Mouse (Mus musculus) heart, postnatal 0 days (tissue): ENCODE data around the gene Gm49373.

Source experiments
- CTCF ChIP-seq: IDR thresholded peaks from 2 replicates; pipeline ENCODE4 v1.5.1; 2016; ENCODE audit warnings: antibody characterized with exemption, control low read depth, low read depth
- EP300 ChIP-seq: IDR thresholded peaks from 2 replicates; pipeline ENCODE4 v1.6.1; 2016; ENCODE audit warnings: antibody characterized with exemption, low read depth

DNA sequence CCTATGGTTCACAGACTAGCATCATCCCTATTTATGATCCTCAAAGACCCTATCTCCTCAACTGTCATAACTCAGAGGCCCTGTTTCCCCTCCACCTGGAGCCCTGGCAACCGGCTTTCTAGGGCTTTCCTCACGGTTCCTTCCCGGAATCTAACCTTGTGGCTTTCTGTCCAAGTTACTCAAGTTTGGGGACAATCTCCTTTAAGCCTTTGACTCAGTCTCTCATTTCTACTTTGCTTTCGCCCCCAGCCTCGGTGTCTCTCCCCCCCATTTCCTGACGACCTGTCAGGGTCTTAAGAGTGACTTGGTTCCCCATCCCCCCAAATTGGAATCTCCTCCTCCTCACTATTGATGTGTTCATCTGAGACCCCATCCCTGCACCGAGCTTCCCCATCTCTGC lies 40.4 kb downstream of the Gm49373 start:
- TF ChIP-seq CTCF (no peak), EP300 (no peak)
